ENCODE assay signal across 15 mouse cellular contexts in genomic region chr11:117667825-117668224, GRCm38 (mm10). TPM values are rescaled to one million over a fixed set of nuclear protein-coding genes. Genes with fewer than 3 reads are reported as not detected.
DNase-seq lines count a peak whose midpoint lies in the region; ATAC-seq and TF ChIP-seq lines count a peak whose summit lies in the region.
"Had no signal": no experiment of that assay in that cellular context is flagged by ENCODE, and none has a peak within 500 bp of the region (broad histone marks: within the 10 kb centered on the region; RNA-seq: fewer than 3 reads in every experiment).

No protein-coding gene starts in this region.

- H3K27me3 ChIP-seq in kidney, adult 2 months (replicated peaks; ENCODE audit: control insufficient read depth, insufficient read depth, low read length), result no peaks in the 10 kb centered on the region
- H3K27me3 ChIP-seq in neural tube, embryonic 13.5 days, result no peaks in the 10 kb centered on the region
- no peaks in the 10 kb centered on the region for H3K27me3 ChIP-seq in neural tube, embryonic 15.5 days (replicated peaks)
- H3K27me3 ChIP-seq: embryonic facial prominence, embryonic 12.5 days; heart, embryonic 13.5 days; limb, embryonic 12.5 days; liver, embryonic 15.5 days had no signal

- H3K4me2 ChIP-seq in neural tube, embryonic 13.5 days, result no peak overlapping the region
- no peak overlapping the region for H3K4me2 ChIP-seq in neural tube, embryonic 15.5 days
- H3K4me2 ChIP-seq: embryonic facial prominence, embryonic 12.5 days; heart, embryonic 13.5 days; limb, embryonic 12.5 days; liver, embryonic 15.5 days had no signal

- whole genome bisulfite sequencing in kidney, adult 2 months, result 36% methylated on average over 5 of the region's 5 CpGs
- WGBS in neural tube, embryonic 13.5 days, result 56% methylated on average over 5 of the region's 5 CpGs
- WGBS in neural tube, embryonic 15.5 days, result 39% methylated on average over 5 of the region's 5 CpGs

- no peak overlapping the region for H3K27ac ChIP-seq in kidney, adult 2 months (ENCODE audit: insufficient read depth, low read depth, low read length)
- peak overlapping the region; percentile 18; the same call in 1 of the 2 replicates for H3K27ac ChIP-seq in neural tube, embryonic 13.5 days (replicated peaks)
- no peak overlapping the region for H3K27ac ChIP-seq in neural tube, embryonic 15.5 days (replicated peaks)
- H3K27ac ChIP-seq: embryonic facial prominence, embryonic 12.5 days; heart, embryonic 13.5 days; limb, embryonic 12.5 days; liver, embryonic 15.5 days; midbrain, embryonic 10.5 days had no signal

- H3K4me1 ChIP-seq in kidney, adult 2 months (ENCODE audit: control insufficient read depth, insufficient read depth, low read length), result 0 out of 2 replicates have a peak, but pooled peaks cover 7% of the 10 kb centered on the region
- H3K4me1 ChIP-seq in neural tube, embryonic 13.5 days (replicated peaks), result peaks cover 48% of the 10 kb centered on the region
- peaks cover 29% of the 10 kb centered on the region for H3K4me1 ChIP-seq in neural tube, embryonic 15.5 days

- no peaks in the 10 kb centered on the region for H3K36me3 ChIP-seq in kidney, adult 2 months (ENCODE audit: control insufficient read depth, insufficient read depth, low read length)
- no peaks in the 10 kb centered on the region for H3K36me3 ChIP-seq in neural tube, embryonic 13.5 days
- H3K36me3 ChIP-seq in neural tube, embryonic 15.5 days, result no peaks in the 10 kb centered on the region
- H3K36me3 ChIP-seq: embryonic facial prominence, embryonic 12.5 days; heart, embryonic 13.5 days; limb, embryonic 12.5 days; liver, embryonic 15.5 days had no signal

- TF ChIP-seq CTCF in kidney, adult 2 months (conservative IDR thresholded peaks at IDR 0.05; ENCODE audit: insufficient read depth, insufficient read length, low read depth, low read length), result no peak

- ATAC-seq in neural tube, embryonic 13.5 days (ENCODE audit: low read depth), result no peak
- ATAC-seq in neural tube, embryonic 15.5 days (ENCODE audit: low FRiP score), result no peak
- ATAC-seq: intestine, postnatal 0 days had no signal

- peak; percentile 62 for DNase-seq in cerebellum, postnatal 14 days
- DNase-seq in cerebellum, adult 11 months, result no peak
- peak; percentile 20 for DNase-seq in kidney, adult 18-20 months
- DNase-seq in kidney, adult 2 months, result no peak
- no peak for DNase-seq in frontal cortex, adult 2 months (ENCODE audit: extremely low spot score in 1 of 2, low spot score in 1 of 2)
- DNase-seq: gastrocnemius, postnatal 36 days; lung, postnatal 14 days had no signal

- H3K9me3 ChIP-seq in neural tube, embryonic 13.5 days, result no peaks in the 10 kb centered on the region
- no peaks in the 10 kb centered on the region for H3K9me3 ChIP-seq in neural tube, embryonic 15.5 days (replicated peaks)
- H3K9me3 ChIP-seq: embryonic facial prominence, embryonic 12.5 days; heart, embryonic 13.5 days; limb, embryonic 12.5 days; liver, embryonic 15.5 days; midbrain, embryonic 10.5 days had no signal

- H3K9ac ChIP-seq in neural tube, embryonic 13.5 days, result no peak overlapping the region
- no peak overlapping the region for H3K9ac ChIP-seq in neural tube, embryonic 15.5 days (replicated peaks)
- H3K9ac ChIP-seq: embryonic facial prominence, embryonic 12.5 days; heart, embryonic 13.5 days; limb, embryonic 12.5 days; liver, embryonic 15.5 days had no signal

- no peak for TF ChIP-seq POLR2A in kidney, adult 2 months (IDR thresholded peaks at IDR 0.05; ENCODE audit: low read depth, low read length)

- no peak overlapping the region for H3K4me3 ChIP-seq in kidney, adult 2 months (ENCODE audit: insufficient read depth, low read depth, low read length)
- no peak overlapping the region for H3K4me3 ChIP-seq in neural tube, embryonic 13.5 days
- no peak overlapping the region for H3K4me3 ChIP-seq in neural tube, embryonic 15.5 days (replicated peaks)
- H3K4me3 ChIP-seq: embryonic facial prominence, embryonic 12.5 days; heart, embryonic 13.5 days; limb, embryonic 12.5 days; liver, embryonic 15.5 days; midbrain, embryonic 10.5 days had no signal

RNA-seq across cellular contexts. Expression of gene Tnrc6c, which starts 13.7 kb away (rescaled TPM):
- polyA plus RNA-seq in kidney, adult 2 months (2012; rRNA removed), result 14.9 and 16.8 TPM in 2 replicates
- 24.9 and 26.5 TPM in 2 replicates for polyA plus RNA-seq in neural tube, embryonic 13.5 days (2015; fragmentation: Nextera tagmentation; extraction: Ambion mirVana)
- 20.5 and 23.6 TPM in 2 replicates for polyA plus RNA-seq in neural tube, embryonic 15.5 days (2015; fragmentation: Nextera tagmentation; extraction: Ambion mirVana)
- polyA plus RNA-seq in frontal cortex, adult 2 months (2012; rRNA removed), result 44.4 and 56.5 TPM in 2 replicates

Comparison
In these comparisons a context has a peak if more than half of its experiments do, and no peak if none do; other contexts are left out.
1. DNase-seq: peak in cerebellum, postnatal 14 days (2 of 2) and kidney, adult 18-20 months (single experiment); none in cerebellum, adult 11 months (single experiment), kidney, adult 2 months (single experiment) and frontal cortex, adult 2 months (0 of 2).